Comparison of ENCODE assay signal across 12 mouse cellular contexts in genomic region chr6:88566676-88567075, GRCm38 (mm10). TPM values are rescaled to one million over a fixed set of nuclear protein-coding genes. Genes with fewer than 3 reads are reported as not detected.
DNase-seq lines count a peak whose midpoint lies in the region; ATAC-seq lines count a peak whose summit lies in the region.
"Had no signal": no experiment of that assay in that cellular context is flagged by ENCODE, and none has a peak within 500 bp of the region (broad histone marks: within the 10 kb centered on the region; RNA-seq: fewer than 3 reads in every experiment).

No protein-coding gene starts in this region.

- no peaks in the 10 kb centered on the region for H3K36me3 ChIP-seq in heart, embryonic 14.5 days (ENCODE audit: control insufficient read depth, insufficient read depth, low read length)
- H3K36me3 ChIP-seq in midbrain, embryonic 10.5 days, result no peaks in the 10 kb centered on the region
- H3K36me3 ChIP-seq in midbrain, embryonic 16.5 days (ENCODE audit: control insufficient read depth, insufficient read depth, low read length), result no peaks in the 10 kb centered on the region
- no peaks in the 10 kb centered on the region for H3K36me3 ChIP-seq in embryonic facial prominence, embryonic 13.5 days
- H3K36me3 ChIP-seq in liver, embryonic 13.5 days, result no peaks in the 10 kb centered on the region

- no peak overlapping the region for H3K9ac ChIP-seq in heart, embryonic 14.5 days (ENCODE audit: low read length)
- no peak overlapping the region for H3K9ac ChIP-seq in midbrain, embryonic 16.5 days (ENCODE audit: low read depth, low read length)
- H3K9ac ChIP-seq in embryonic facial prominence, embryonic 13.5 days, result no peak overlapping the region
- H3K9ac ChIP-seq in liver, embryonic 13.5 days, result no peak overlapping the region

- H3K9me3 ChIP-seq in heart, embryonic 14.5 days (ENCODE audit: control insufficient read depth, low read length), result no peaks in the 10 kb centered on the region
- no peaks in the 10 kb centered on the region for H3K9me3 ChIP-seq in midbrain, embryonic 10.5 days (replicated peaks)
- H3K9me3 ChIP-seq in midbrain, embryonic 16.5 days (replicated peaks; ENCODE audit: control insufficient read depth, low read length, poor library complexity, severe bottlenecking), result no peaks in the 10 kb centered on the region
- no peaks in the 10 kb centered on the region for H3K9me3 ChIP-seq in embryonic facial prominence, embryonic 13.5 days
- H3K9me3 ChIP-seq in liver, embryonic 13.5 days (replicated peaks), result no peaks in the 10 kb centered on the region

- H3K4me3 ChIP-seq in heart, embryonic 14.5 days (ENCODE audit: control insufficient read depth in 1 of 2, insufficient read depth in 1 of 2, low read depth in 1 of 2, low read length in 2 of 2), result no peak overlapping the region; a peak in 1 of 4 replicates
- H3K4me3 ChIP-seq in midbrain, embryonic 10.5 days, result peak overlapping the region; percentile 29
- no peak overlapping the region for H3K4me3 ChIP-seq in midbrain, embryonic 16.5 days (ENCODE audit: low read depth, low read length)
- H3K4me3 ChIP-seq in embryonic facial prominence, embryonic 13.5 days, result no peak overlapping the region
- H3K4me3 ChIP-seq in liver, embryonic 13.5 days (replicated peaks), result no peak overlapping the region

- no peak for DNase-seq in heart, adult 18-20 months
- DNase-seq in midbrain, embryonic 10.5 days (ENCODE audit: low spot score), result peak; percentile 15
- no peak for DNase-seq in liver, embryonic 13.5 days
- no peak for DNase-seq in testis, postnatal 14 days (ENCODE audit: low spot score)
- no peak for DNase-seq in cerebellum, adult 9-11 months
- DNase-seq: heart, postnatal 10 days; kidney, postnatal 36 days; thymus, adult 2 months had no signal

- no peak for ATAC-seq in heart, embryonic 14.5 days (ENCODE audit: insufficient number of reproducible peaks, insufficient read depth, low FRiP score, low read depth)
- ATAC-seq in midbrain, embryonic 16.5 days, result no peak
- no peak for ATAC-seq in embryonic facial prominence, embryonic 13.5 days (ENCODE audit: insufficient number of reproducible peaks, insufficient read depth, low FRiP score, low TSS enrichment, low read depth)
- ATAC-seq in liver, embryonic 13.5 days (ENCODE audit: low read depth), result no peak

- no peak overlapping the region for H3K27ac ChIP-seq in heart, embryonic 14.5 days (replicated peaks in 1 of 2; ENCODE audit: control insufficient read depth in 1 of 2, insufficient read depth in 1 of 2, low read depth in 2 of 2, low read length in 2 of 2)
- H3K27ac ChIP-seq in midbrain, embryonic 10.5 days (replicated peaks), result no peak overlapping the region
- H3K27ac ChIP-seq in midbrain, embryonic 16.5 days (ENCODE audit: low read length), result no peak overlapping the region
- no peak overlapping the region for H3K27ac ChIP-seq in embryonic facial prominence, embryonic 13.5 days
- H3K27ac ChIP-seq in liver, embryonic 13.5 days, result no peak overlapping the region

- whole genome bisulfite sequencing in heart, embryonic 14.5 days, result 32% methylated on average over 7 of the region's 7 CpGs
- whole genome bisulfite sequencing in midbrain, embryonic 10.5 days, result 2% methylated on average over 7 of the region's 7 CpGs
- WGBS in midbrain, embryonic 16.5 days, result 3% methylated on average over 7 of the region's 7 CpGs
- 7% methylated on average over 7 of the region's 7 CpGs for WGBS in embryonic facial prominence, embryonic 13.5 days
- 29% methylated on average over 7 of the region's 7 CpGs for WGBS in liver, embryonic 13.5 days (ENCODE audit: insufficient replicate concordance)

- H3K4me2 ChIP-seq in heart, embryonic 14.5 days (ENCODE audit: low read length), result peak overlapping the region; percentile 43
- no peak overlapping the region for H3K4me2 ChIP-seq in midbrain, embryonic 16.5 days (ENCODE audit: low read length)
- peak overlapping the region; percentile 24; the same call in 1 of the 2 replicates for H3K4me2 ChIP-seq in embryonic facial prominence, embryonic 13.5 days
- H3K4me2 ChIP-seq in liver, embryonic 13.5 days, result peak overlapping the region; percentile 38

- no peaks in the 10 kb centered on the region for H3K4me1 ChIP-seq in heart, embryonic 14.5 days (ENCODE audit: control insufficient read depth in 2 of 2, insufficient read depth in 2 of 2, low read length in 2 of 2)
- peaks cover 13% of the 10 kb centered on the region for H3K4me1 ChIP-seq in midbrain, embryonic 10.5 days
- peaks cover 3% of the 10 kb centered on the region; the same call in 1 of the 2 replicates for H3K4me1 ChIP-seq in midbrain, embryonic 16.5 days (ENCODE audit: control insufficient read depth, insufficient read depth, low read length)
- no peaks in the 10 kb centered on the region for H3K4me1 ChIP-seq in embryonic facial prominence, embryonic 13.5 days
- H3K4me1 ChIP-seq in liver, embryonic 13.5 days (replicated peaks), result peaks cover 5% of the 10 kb centered on the region

- peaks cover 16% of the 10 kb centered on the region for H3K27me3 ChIP-seq in heart, embryonic 14.5 days (ENCODE audit: control insufficient read depth, insufficient read depth, low read length)
- peaks cover 45% of the 10 kb centered on the region for H3K27me3 ChIP-seq in midbrain, embryonic 10.5 days (ENCODE audit: low read depth, poor library complexity, severe bottlenecking)
- peaks cover 10% of the 10 kb centered on the region for H3K27me3 ChIP-seq in midbrain, embryonic 16.5 days (ENCODE audit: control insufficient read depth, insufficient read depth, low read depth, low read length)
- peaks cover 30% of the 10 kb centered on the region for H3K27me3 ChIP-seq in embryonic facial prominence, embryonic 13.5 days
- peaks cover 37% of the 10 kb centered on the region for H3K27me3 ChIP-seq in liver, embryonic 13.5 days
- H3K27me3 ChIP-seq: CH12.LX had no signal

RNA-seq across cellular contexts. Expression of gene Sec61a1, which starts 48.0 kb away (rescaled TPM):
- polyA plus RNA-seq in heart, embryonic 14.5 days (2014; fragmentation: Nextera tagmentation; extraction: Ambion mirVana), result 161 and 166 TPM in 2 replicates
- total RNA-seq in heart, adult 18-20 months (2021), result 10 to 100 TPM; 36.8 to 44.6 TPM
- polyA plus RNA-seq in midbrain, embryonic 10.5 days (2016; fragmentation: Nextera tagmentation; extraction: Ambion mirVana), result 208 and 215 TPM in 2 replicates
- 162 and 164 TPM in 2 replicates for polyA plus RNA-seq in midbrain, embryonic 16.5 days (2015; fragmentation: Nextera tagmentation; extraction: Ambion mirVana)
- 249 and 250 TPM in 2 replicates for polyA plus RNA-seq in embryonic facial prominence, embryonic 13.5 days (2015; fragmentation: Nextera tagmentation; extraction: Ambion mirVana)
- 113 and 132 TPM in 2 replicates for polyA plus RNA-seq in liver, embryonic 13.5 days (2015; fragmentation: Nextera tagmentation; extraction: Ambion mirVana)
